In the genomic region with DNA sequence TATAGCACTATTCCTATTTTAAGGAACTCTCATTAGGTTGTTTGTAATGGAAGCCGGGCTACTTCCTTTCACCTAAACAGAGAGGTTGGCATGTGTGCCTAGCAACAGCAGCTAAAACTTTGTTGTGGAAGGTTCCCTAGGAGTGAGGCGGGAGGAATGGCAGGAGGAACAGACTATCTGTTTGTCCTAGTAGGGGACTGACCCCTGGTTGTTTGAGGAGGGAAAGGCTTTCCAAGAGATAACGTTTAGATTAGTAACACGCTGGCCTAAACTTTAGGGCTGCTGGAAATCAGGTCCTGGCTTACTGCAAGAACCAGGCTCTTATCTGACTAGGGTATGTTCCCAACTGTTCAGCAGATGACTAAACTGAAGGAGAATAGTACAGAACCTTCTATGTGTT, we compare ENCODE assay signal across 23 mouse cellular contexts. TPM values are rescaled to one million over a fixed set of nuclear protein-coding genes. Genes with fewer than 3 reads are reported as not detected.
DNase-seq lines count a peak whose midpoint lies in the region; ATAC-seq and TF ChIP-seq lines count a peak whose summit lies in the region.
"Had no signal": no experiment of that assay in that cellular context is flagged by ENCODE, and none has a peak within 500 bp of the region (broad histone marks: within the 10 kb centered on the region; RNA-seq: fewer than 3 reads in every experiment).

No protein-coding gene starts in this region.

- TF ChIP-seq CTCF in intestine, postnatal 0 days (IDR thresholded peaks at IDR 0.05; ENCODE audit: low read depth): no peak

- no peak overlapping the region for H3K27ac ChIP-seq in intestine, embryonic 14.5 days (ENCODE audit: low read depth)
- H3K27ac ChIP-seq in intestine, postnatal 0 days (ENCODE audit: low read depth, low read length): no peak overlapping the region
- H3K27ac ChIP-seq in heart, embryonic 12.5 days (ENCODE audit: poor library complexity, severe bottlenecking): peak overlapping the region; percentile 39; the same call in 1 of the 2 replicates
- H3K27ac ChIP-seq: embryonic facial prominence, embryonic 15.5 days; kidney, embryonic 15.5 days; limb, embryonic 12.5 days; liver, embryonic 12.5 days; midbrain, embryonic 13.5 days had no signal

- DNase-seq in intestine, embryonic 14.5 days (ENCODE audit: low spot score): peak; percentile 44
- peak; percentile 9 for DNase-seq in heart, postnatal 25 days (ENCODE audit: low spot score)
- no peak for DNase-seq in urinary bladder, postnatal 25 days (ENCODE audit: low spot score)
- no peak for DNase-seq in retina, postnatal 1 day
- DNase-seq: adrenal gland, postnatal 36 days; cerebellum, adult 9-10 months; gastrocnemius, postnatal 10 days; kidney, postnatal 36 days; layer of hippocampus, postnatal 36 days; lung, adult 2 months; thymus, adult 2 months had no signal

- no peak for ATAC-seq in intestine, embryonic 14.5 days (replicated peaks; ENCODE audit: low FRiP score, low TSS enrichment, low read depth)
- ATAC-seq in intestine, postnatal 0 days: no peak
- no peak for ATAC-seq in heart, embryonic 12.5 days (ENCODE audit: insufficient number of reproducible peaks, low FRiP score)
- ATAC-seq in frontal cortex, adult (ENCODE audit: low TSS enrichment): no peak
- ATAC-seq: CD4-positive, CD25-positive, alpha-beta regulatory T cell, adult 4 months; forebrain, embryonic 14.5 days; hindbrain, embryonic 16.5 days; intestine, embryonic 16.5 days; liver, embryonic 12.5 days; midbrain, embryonic 13.5 days had no signal

- no peak overlapping the region for H3K9ac ChIP-seq in intestine, embryonic 14.5 days (ENCODE audit: low read length)
- no peak overlapping the region for H3K9ac ChIP-seq in intestine, postnatal 0 days (ENCODE audit: low read depth, low read length)
- no peak overlapping the region for H3K9ac ChIP-seq in heart, embryonic 12.5 days
- H3K9ac ChIP-seq: embryonic facial prominence, embryonic 15.5 days; kidney, embryonic 15.5 days; limb, embryonic 12.5 days; liver, embryonic 12.5 days; midbrain, embryonic 13.5 days had no signal

- H3K4me2 ChIP-seq in intestine, embryonic 14.5 days (ENCODE audit: low read length): no peak overlapping the region
- no peak overlapping the region for H3K4me2 ChIP-seq in intestine, postnatal 0 days (replicated peaks; ENCODE audit: low read depth)
- H3K4me2 ChIP-seq in heart, embryonic 12.5 days: no peak overlapping the region
- H3K4me2 ChIP-seq: embryonic facial prominence, embryonic 15.5 days; kidney, embryonic 15.5 days; limb, embryonic 12.5 days; liver, embryonic 12.5 days; midbrain, embryonic 13.5 days had no signal

- no peaks in the 10 kb centered on the region for H3K36me3 ChIP-seq in intestine, embryonic 14.5 days (ENCODE audit: control insufficient read depth, insufficient read depth, low read length)
- no peaks in the 10 kb centered on the region for H3K36me3 ChIP-seq in intestine, postnatal 0 days (ENCODE audit: control insufficient read depth, insufficient read depth)
- no peaks in the 10 kb centered on the region for H3K36me3 ChIP-seq in heart, embryonic 12.5 days
- H3K36me3 ChIP-seq: embryonic facial prominence, embryonic 15.5 days; kidney, embryonic 15.5 days; limb, embryonic 12.5 days; liver, embryonic 12.5 days; midbrain, embryonic 13.5 days had no signal

- no peak overlapping the region for H3K4me3 ChIP-seq in intestine, embryonic 14.5 days (ENCODE audit: low read depth, low read length)
- H3K4me3 ChIP-seq in intestine, postnatal 0 days (ENCODE audit: low read depth, low read length): no peak overlapping the region
- H3K4me3 ChIP-seq in heart, embryonic 12.5 days: no peak overlapping the region
- H3K4me3 ChIP-seq: embryonic facial prominence, embryonic 15.5 days; kidney, embryonic 15.5 days; limb, embryonic 12.5 days; liver, embryonic 12.5 days; midbrain, embryonic 13.5 days had no signal

- intact Hi-C loops in heart, postnatal 25 days (cut with DNase I): loop anchor here (5.0 kb wide), 1 partner anchor 33 kb away; no protein-coding TSS in a partner anchor

- no peaks in the 10 kb centered on the region for H3K27me3 ChIP-seq in intestine, embryonic 14.5 days (replicated peaks; ENCODE audit: control insufficient read depth, insufficient read depth, low read length)
- H3K27me3 ChIP-seq in intestine, postnatal 0 days (replicated peaks; ENCODE audit: control insufficient read depth, insufficient read depth, low read length): no peaks in the 10 kb centered on the region
- H3K27me3 ChIP-seq in heart, embryonic 12.5 days (replicated peaks): no peaks in the 10 kb centered on the region
- H3K27me3 ChIP-seq: embryonic facial prominence, embryonic 15.5 days; kidney, embryonic 15.5 days; midbrain, embryonic 13.5 days had no signal

- peaks cover 12% of the 10 kb centered on the region for H3K4me1 ChIP-seq in intestine, embryonic 14.5 days (replicated peaks; ENCODE audit: control insufficient read depth, insufficient read depth, low read length)
- no peaks in the 10 kb centered on the region for H3K4me1 ChIP-seq in intestine, postnatal 0 days (replicated peaks; ENCODE audit: control insufficient read depth, insufficient read depth, low read length)
- peaks cover 19% of the 10 kb centered on the region for H3K4me1 ChIP-seq in heart, embryonic 12.5 days (replicated peaks)

- WGBS in intestine, embryonic 14.5 days: 29% methylated on average over 4 of the region's 4 CpGs
- 28% methylated on average over 4 of the region's 4 CpGs for WGBS in intestine, postnatal 0 days
- WGBS in heart, embryonic 12.5 days: 8% methylated on average over 4 of the region's 4 CpGs

- no peaks in the 10 kb centered on the region for H3K9me3 ChIP-seq in intestine, embryonic 14.5 days (ENCODE audit: control insufficient read depth, low read length)
- no peaks in the 10 kb centered on the region for H3K9me3 ChIP-seq in intestine, postnatal 0 days (ENCODE audit: control insufficient read depth)
- H3K9me3 ChIP-seq in heart, embryonic 12.5 days (replicated peaks): no peaks in the 10 kb centered on the region
- H3K9me3 ChIP-seq: embryonic facial prominence, embryonic 15.5 days; kidney, embryonic 15.5 days; limb, embryonic 12.5 days; liver, embryonic 12.5 days; midbrain, embryonic 13.5 days had no signal

RNA-seq across cellular contexts. Expression of a gene that starts 2.2 kb away (rescaled TPM):
- 9.6 and 10.4 TPM in 2 replicates for polyA plus RNA-seq in intestine, embryonic 14.5 days (2014; fragmentation: Nextera tagmentation; extraction: Ambion mirVana)
- 3.8 and 4.0 TPM in 2 replicates for polyA plus RNA-seq in intestine, postnatal 0 days (2015; fragmentation: Nextera tagmentation; extraction: Ambion mirVana)
- 7.9 and 9.6 TPM in 2 replicates for polyA plus RNA-seq in heart, embryonic 12.5 days (2016; fragmentation: Nextera tagmentation; extraction: Ambion mirVana)
- total RNA-seq in heart, postnatal 25 days (2021): 10 to 100 TPM; 39.5 to 49.1 TPM

Comparison
In these comparisons a context has a peak if more than half of its experiments do, and no peak if none do; other contexts are left out.
1. DNase-seq: peak in intestine, embryonic 14.5 days (single experiment) and heart, postnatal 25 days (single experiment); none in urinary bladder, postnatal 25 days (single experiment) and retina, postnatal 1 day (single experiment).